ENCODE assay signal across 8 mouse cellular contexts in genomic region chr3:96500691-96501265, GRCm38 (mm10). TPM values are rescaled to one million over a fixed set of nuclear protein-coding genes. Genes with fewer than 3 reads are reported as not detected.
DNase-seq lines count a peak whose midpoint lies in the region; ATAC-seq and TF ChIP-seq lines count a peak whose summit lies in the region.

No protein-coding gene starts in this region.

- no peak for TF ChIP-seq POLR2A in testis, adult 2 months (IDR thresholded peaks at IDR 0.05; ENCODE audit: control insufficient read depth, low read depth, low read length)

- no peaks in the 10 kb centered on the region for H3K27me3 ChIP-seq in forebrain, embryonic 14.5 days (replicated peaks; ENCODE audit: control insufficient read depth, insufficient read depth, low read length)
- no peaks in the 10 kb centered on the region for H3K27me3 ChIP-seq in neural tube, embryonic 14.5 days (ENCODE audit: control insufficient read depth, insufficient read depth, low read length)
- no peaks in the 10 kb centered on the region for H3K27me3 ChIP-seq in testis, adult 2 months (ENCODE audit: control insufficient read depth, insufficient read depth, low read length)

- peak; percentile 85 for ATAC-seq in forebrain, embryonic 14.5 days
- peak; percentile 87 for ATAC-seq in neural tube, embryonic 14.5 days (ENCODE audit: low read depth)

- H3K4me2 ChIP-seq in forebrain, embryonic 14.5 days (ENCODE audit: low read length): peak overlapping the region; percentile 80
- peak overlapping the region; percentile 97 for H3K4me2 ChIP-seq in neural tube, embryonic 14.5 days (ENCODE audit: low read depth, low read length)

- intact Hi-C loops in heart, postnatal 14 days (cut with DNase I): loop anchor here (5.0 kb wide), 1 partner anchor 223 kb away; no protein-coding TSS in a partner anchor

- no peaks in the 10 kb centered on the region for H3K9me3 ChIP-seq in forebrain, embryonic 14.5 days (replicated peaks; ENCODE audit: control insufficient read depth, low read length)
- no peaks in the 10 kb centered on the region for H3K9me3 ChIP-seq in neural tube, embryonic 14.5 days (ENCODE audit: control insufficient read depth, low read length)

- H3K9ac ChIP-seq in forebrain, embryonic 14.5 days (ENCODE audit: low read length): peak overlapping the region; percentile 71
- peak overlapping the region; percentile 65 for H3K9ac ChIP-seq in neural tube, embryonic 14.5 days (replicated peaks; ENCODE audit: low read depth, low read length)

- under 1% methylated on average over 19 of the region's 19 CpGs for WGBS in forebrain, embryonic 14.5 days
- under 1% methylated on average over 19 of the region's 19 CpGs for WGBS in neural tube, embryonic 14.5 days

- H3K4me3 ChIP-seq in forebrain, embryonic 14.5 days (ENCODE audit: low read depth, low read length): peak overlapping the region; percentile 61
- peak overlapping the region; percentile 78 for H3K4me3 ChIP-seq in neural tube, embryonic 14.5 days (ENCODE audit: low read depth, low read length)
- H3K4me3 ChIP-seq in testis, adult 2 months (ENCODE audit: control insufficient read depth, low read depth, low read length): peak overlapping the region; percentile 91

- no peaks in the 10 kb centered on the region for H3K4me1 ChIP-seq in forebrain, embryonic 14.5 days (ENCODE audit: control insufficient read depth, insufficient read depth, low read length)
- 0 out of 2 replicates have a peak, but pooled peaks cover 8% of the 10 kb centered on the region for H3K4me1 ChIP-seq in neural tube, embryonic 14.5 days (ENCODE audit: control insufficient read depth, insufficient read depth, low read length)
- H3K4me1 ChIP-seq in testis, adult 2 months (ENCODE audit: control insufficient read depth, insufficient read depth, low read length): peaks cover 2% of the 10 kb centered on the region; the same call in 1 of the 2 replicates

- no peaks in the 10 kb centered on the region for H3K36me3 ChIP-seq in forebrain, embryonic 14.5 days (ENCODE audit: control insufficient read depth, insufficient read depth, low read length)
- H3K36me3 ChIP-seq in neural tube, embryonic 14.5 days (ENCODE audit: control insufficient read depth, insufficient read depth, low read length): no peaks in the 10 kb centered on the region
- no peaks in the 10 kb centered on the region for H3K36me3 ChIP-seq in testis, adult 2 months (ENCODE audit: control insufficient read depth, insufficient read depth, low read length)

- no peak for TF ChIP-seq CTCF in testis, adult 2 months (IDR thresholded peaks at IDR 0.05; ENCODE audit: control insufficient read depth, insufficient read depth, insufficient replicate concordance, low read depth, low read length)

- H3K27ac ChIP-seq in forebrain, embryonic 14.5 days (ENCODE audit: low read depth, low read length): peak overlapping the region; percentile 81; the same call in 1 of the 2 replicates
- peak overlapping the region; percentile 77 for H3K27ac ChIP-seq in neural tube, embryonic 14.5 days (ENCODE audit: low read depth, low read length)
- H3K27ac ChIP-seq in testis, adult 2 months (ENCODE audit: control insufficient read depth, insufficient read depth, low read depth, low read length): peak overlapping the region; percentile 91

- peak; percentile 86 for DNase-seq in ES-CJ7 (ENCODE audit: low read depth, low spot score)
- DNase-seq in cerebellum, adult 11 months: peak; percentile 83
- DNase-seq in forebrain, embryonic 14.5 days (ENCODE audit: low spot score): peak; percentile 93
- DNase-seq in heart, postnatal 14 days: peak; percentile 85 to 88
- peak; percentile 80 to 94 for DNase-seq in layer of hippocampus, adult 18-20 months (ENCODE audit: low spot score in 2 of 2)
- DNase-seq in lung, adult 18-20 months: peak; percentile 84 to 87

RNA-seq across cellular contexts. Expression of gene Hfe2, which starts 24.2 kb away (rescaled TPM):
- polyA plus RNA-seq in forebrain, embryonic 14.5 days (2014; fragmentation: Nextera tagmentation; extraction: Ambion mirVana): 0.41 and 0.52 TPM in 2 replicates
- total RNA-seq in heart, postnatal 14 days (2021): 100 to 1,000 TPM; 219 to 221 TPM
- under 1 TPM; 0.25 to 0.30 TPM for total RNA-seq in layer of hippocampus, adult 18-20 months (2021)
- polyA plus RNA-seq in neural tube, embryonic 14.5 days (2014; fragmentation: Nextera tagmentation; extraction: Ambion mirVana): 1.3 and 2.0 TPM in 2 replicates
- polyA plus RNA-seq in testis, adult 2 months (2012; rRNA removed): 7.8 and 9.0 TPM in 2 replicates

RNA-seq across cellular contexts. Expression of gene BC107364, which starts 48.7 kb away (rescaled TPM):
- not detected in 2 replicates for polyA plus RNA-seq in forebrain, embryonic 14.5 days (2014; fragmentation: Nextera tagmentation; extraction: Ambion mirVana)
- total RNA-seq in heart, postnatal 14 days (2021): not detected
- total RNA-seq in layer of hippocampus, adult 18-20 months (2021): not detected
- polyA plus RNA-seq in neural tube, embryonic 14.5 days (2014; fragmentation: Nextera tagmentation; extraction: Ambion mirVana): not detected in 2 replicates
- polyA plus RNA-seq in testis, adult 2 months (2012; rRNA removed): 4.7 and 5.5 TPM in 2 replicates

RNA-seq across cellular contexts. Expression of gene Txnip, which starts 57.0 kb away (rescaled TPM):
- 60.7 and 79.0 TPM in 2 replicates for polyA plus RNA-seq in forebrain, embryonic 14.5 days (2014; fragmentation: Nextera tagmentation; extraction: Ambion mirVana)
- total RNA-seq in heart, postnatal 14 days (2021): 100 to 1,000 TPM; 512 to 552 TPM
- total RNA-seq in layer of hippocampus, adult 18-20 months (2021): 10 to 100 TPM; 28.1 to 34.8 TPM
- 48.9 and 75.6 TPM in 2 replicates for polyA plus RNA-seq in neural tube, embryonic 14.5 days (2014; fragmentation: Nextera tagmentation; extraction: Ambion mirVana)
- 73.8 and 75.5 TPM in 2 replicates for polyA plus RNA-seq in testis, adult 2 months (2012; rRNA removed)

Comparison
In these comparisons a context has a peak if more than half of its experiments do, and no peak if none do; other contexts are left out.
1. Peak in every context shown above with its lines: DNase-seq, ATAC-seq, H3K4me3 ChIP-seq and H3K27ac ChIP-seq.